Mouse (Mus musculus) testis, adult 2 months (tissue): ENCODE measurements around the gene Wfdc3. TPM values are rescaled to one million over a fixed set of nuclear protein-coding genes. Genes with fewer than 3 reads are reported as not detected.

Experiments
- H3K27ac ChIP-seq: fragments of 200-500 bp; 2 replicates; pipeline ENCODE4 v1.5.1; 2012; ENCODE audit warnings: low read depth, low read length; ENCODE audit not compliant: control insufficient read depth, insufficient read depth
- H3K27me3 ChIP-seq: fragments of 200-500 bp; 2 replicates; pipeline ENCODE4 v1.6.1; 2012; ENCODE audit warnings: mild to moderate bottlenecking, low read length, moderate library complexity; ENCODE audit not compliant: control insufficient read depth, insufficient read depth
- H3K36me3 ChIP-seq: fragments of 200-500 bp; 2 replicates; pipeline ENCODE4 v1.6.1; 2012; ENCODE audit warnings: mild to moderate bottlenecking, low read length; ENCODE audit not compliant: control insufficient read depth, insufficient read depth
- H3K4me1 ChIP-seq: fragments of 200-500 bp; 2 replicates; pipeline ENCODE4 v1.6.1; 2012; ENCODE audit warnings: low read length; ENCODE audit not compliant: control insufficient read depth, insufficient read depth
- H3K4me3 ChIP-seq: fragments of 200-500 bp; 2 replicates; pipeline ENCODE4 v1.5.1; 2012; ENCODE audit warnings: low read depth, mild to moderate bottlenecking, low read length, moderate library complexity, mixed read lengths; ENCODE audit not compliant: control insufficient read depth
- CTCF ChIP-seq: fragments of 200-500 bp; IDR thresholded peaks from 2 replicates; pipeline ENCODE4 v1.5.1; 2012; ENCODE audit warnings: low read depth, mild to moderate bottlenecking, inconsistent platforms, low read length, moderate library complexity; ENCODE audit not compliant: control insufficient read depth, insufficient read depth, insufficient replicate concordance
- POLR2A ChIP-seq: fragments of 200-500 bp; IDR thresholded peaks from 2 replicates; pipeline ENCODE4 v1.6.1; 2012; ENCODE audit warnings: low read depth, mild to moderate bottlenecking, inconsistent platforms, low read length, moderate library complexity; ENCODE audit not compliant: control insufficient read depth
- polyA plus RNA-seq: library from polyadenylated mRNA; depleted of rRNA; stranded (reverse); fragments of >200 nt; gene quantifications from 2 replicates; pipeline ENCODE4 v1.2.3, GENCODE M21; 2012

Gene Wfdc3
- polyA plus RNA-seq, 1 experiment: 120 TPM

DNA sequence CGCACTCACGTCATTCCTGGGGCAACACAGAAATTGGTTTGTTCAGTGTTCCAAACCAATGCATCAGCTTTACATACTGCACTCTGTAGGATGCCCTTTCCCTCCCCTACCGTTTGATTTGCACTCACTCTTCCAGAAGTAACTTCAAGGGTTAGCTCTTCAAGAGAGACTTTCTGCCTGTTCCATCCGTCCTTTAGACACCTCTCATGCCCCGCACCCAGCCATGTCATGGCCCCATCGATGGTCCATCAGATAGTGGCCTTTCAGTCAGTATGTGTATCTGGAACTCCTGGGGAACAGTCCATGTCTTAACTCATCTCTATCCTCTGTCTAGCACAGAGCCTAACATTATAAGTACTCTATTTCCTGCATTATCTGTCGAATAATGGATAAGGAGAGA, 16.9 kb upstream of the Wfdc3 start:
- TF ChIP-seq CTCF (no peak), POLR2A (no peak)
- Histone ChIP-seq H3K27ac (no peak overlapping the region), H3K36me3 (peaks cover 1% of the 10 kb centered on the region), H3K27me3 (no peaks in the 10 kb centered on the region), H3K4me3 (no peak overlapping the region), H3K4me1 (no peaks in the 10 kb centered on the region)

DNA sequence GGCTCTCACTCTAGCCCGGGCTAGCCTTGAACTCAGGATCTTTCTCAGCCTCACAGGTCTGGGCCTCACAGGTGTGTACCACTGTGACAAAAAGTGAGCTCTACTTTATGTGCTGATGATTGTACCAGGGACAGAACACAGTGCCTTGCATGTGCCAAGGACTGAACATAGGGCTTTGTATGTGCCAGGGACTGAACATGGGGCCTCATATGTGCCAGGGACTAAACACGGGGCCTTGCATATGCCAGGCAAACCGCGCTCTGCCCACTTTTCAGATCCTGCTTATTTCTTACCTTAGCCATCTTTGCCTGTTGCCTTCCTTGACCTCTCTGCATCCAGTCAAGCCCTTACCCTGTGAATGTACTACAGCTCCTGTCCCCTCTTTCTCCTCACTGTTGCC, 16.2 kb upstream of the Wfdc3 start:
- no peak overlapping the region for H3K4me3 ChIP-seq
- H3K36me3 ChIP-seq: peaks cover 1% of the 10 kb centered on the region
- H3K27ac ChIP-seq: no peak overlapping the region
- no peaks in the 10 kb centered on the region for H3K4me1 ChIP-seq
- TF ChIP-seq CTCF (no peak), POLR2A (no peak)
- H3K27me3 ChIP-seq: no peaks in the 10 kb centered on the region

DNA sequence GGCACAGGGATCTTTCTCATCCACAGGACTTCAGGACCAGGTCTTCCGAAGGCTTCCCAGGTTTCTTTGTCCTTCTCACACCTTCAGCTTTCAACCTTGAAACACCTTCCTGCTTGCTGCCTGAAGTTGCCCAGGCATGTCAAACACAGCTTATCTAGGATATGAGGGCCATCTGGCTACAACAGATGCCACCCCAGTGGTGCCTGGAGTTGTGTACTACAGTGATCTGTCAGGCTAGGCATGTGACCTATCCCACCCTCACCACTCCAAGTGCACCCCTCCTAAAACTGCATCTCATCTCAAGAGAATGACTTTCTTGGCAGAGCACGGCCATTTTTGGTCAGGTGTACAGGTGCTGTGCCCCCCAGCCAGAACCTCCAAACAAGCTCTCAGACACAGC, 15.8 kb upstream of the Wfdc3 start:
- no peaks in the 10 kb centered on the region; the same call in none of the 2 replicates for H3K36me3 ChIP-seq
- H3K27me3 ChIP-seq: no peaks in the 10 kb centered on the region
- H3K27ac ChIP-seq: no peak overlapping the region
- H3K4me3 ChIP-seq: no peak overlapping the region
- no peaks in the 10 kb centered on the region for H3K4me1 ChIP-seq
- TF ChIP-seq CTCF (no peak), POLR2A (no peak)

DNA sequence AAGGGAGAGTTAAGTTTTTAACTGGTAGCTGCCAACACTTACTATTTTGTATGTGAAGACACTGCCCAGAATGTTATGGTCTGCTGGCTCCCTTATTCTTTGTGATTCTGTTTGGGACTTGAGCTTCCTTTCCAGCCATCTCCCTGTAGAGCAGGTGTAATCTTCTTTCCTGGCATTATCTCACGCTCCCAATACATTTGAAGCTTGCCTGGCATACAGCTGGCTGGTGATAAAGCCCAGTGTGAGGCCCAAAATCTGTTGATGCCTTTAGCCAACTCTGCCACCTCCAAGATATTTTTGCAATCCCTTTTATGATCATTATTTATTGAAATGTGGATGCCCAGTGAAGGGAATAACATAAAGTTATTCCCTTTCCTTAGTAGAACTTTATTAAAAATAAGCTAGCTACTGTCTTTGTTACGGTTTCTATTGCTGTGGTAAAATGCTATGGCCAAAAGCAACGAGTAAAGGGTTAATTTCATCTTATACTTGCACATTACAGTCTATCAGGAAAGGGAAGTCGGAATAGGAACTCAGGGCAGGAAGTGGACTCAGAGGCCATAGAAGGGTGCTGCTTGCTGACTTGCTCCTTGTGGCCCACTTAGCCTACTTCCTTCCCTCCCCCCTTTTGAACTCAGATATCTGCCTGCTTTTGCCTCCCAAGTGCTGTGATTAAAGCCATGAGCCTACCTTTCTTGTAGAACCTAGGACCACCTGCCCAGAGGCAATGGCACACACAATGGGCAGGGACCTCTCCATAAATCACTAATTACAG, 14.5 kb upstream of the Wfdc3 start:
- no peak overlapping the region for H3K27ac ChIP-seq
- no peaks in the 10 kb centered on the region for H3K27me3 ChIP-seq
- H3K4me1 ChIP-seq: no peaks in the 10 kb centered on the region
- TF ChIP-seq CTCF (no peak), POLR2A (no peak)
- no peaks in the 10 kb centered on the region; the same call in none of the 2 replicates for H3K36me3 ChIP-seq
- no peak overlapping the region for H3K4me3 ChIP-seq

DNA sequence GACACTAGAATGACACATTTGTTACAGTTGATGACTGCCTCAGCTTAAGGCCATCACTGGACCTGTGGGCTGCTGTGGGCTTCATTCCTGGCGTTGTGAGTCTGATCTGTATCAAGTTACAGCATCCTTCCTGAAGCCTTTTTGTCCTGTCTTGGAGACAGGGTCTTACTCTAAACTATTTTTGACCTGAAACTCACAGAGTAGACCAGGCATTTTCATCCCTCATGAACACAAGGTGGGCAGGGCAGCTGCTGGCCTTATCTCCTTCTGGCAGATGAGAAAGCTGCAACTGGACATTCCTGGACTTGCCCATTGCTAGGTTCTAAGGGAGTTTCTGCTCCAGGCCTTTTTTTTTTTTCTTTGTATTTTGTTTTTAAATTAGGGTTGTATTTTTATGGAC, 13.0 kb upstream of the Wfdc3 start:
- Histone ChIP-seq H3K27me3 (no peaks in the 10 kb centered on the region), H3K27ac (no peak overlapping the region), H3K4me3 (no peak overlapping the region), H3K36me3 (no peaks in the 10 kb centered on the region; the same call in none of the 2 replicates), H3K4me1 (no peaks in the 10 kb centered on the region)
- no peak for TF ChIP-seq POLR2A
- no peak for TF ChIP-seq CTCF

DNA sequence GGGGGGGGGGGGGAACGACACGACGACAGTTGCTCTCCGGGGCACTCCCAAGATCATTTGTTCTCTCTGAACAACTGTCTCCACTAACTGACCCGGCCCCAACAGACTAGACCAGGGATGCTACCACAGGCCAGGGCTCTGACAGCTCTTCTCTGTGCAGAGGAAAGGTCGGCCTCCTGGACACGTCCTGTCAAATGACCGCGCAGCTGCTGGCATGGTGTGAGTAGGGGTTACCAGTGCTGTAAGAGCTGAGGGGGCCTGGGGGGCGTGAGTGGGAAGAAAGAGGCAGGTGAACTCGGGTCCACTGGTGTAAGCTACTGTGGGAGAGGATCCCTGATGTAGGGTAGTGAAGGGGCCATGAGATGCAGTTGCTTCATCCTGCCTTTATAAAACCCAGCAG, 12.1 kb upstream of the Wfdc3 start:
- H3K27ac ChIP-seq: no peak overlapping the region
- H3K4me1 ChIP-seq: no peaks in the 10 kb centered on the region
- no peak for TF ChIP-seq CTCF
- H3K27me3 ChIP-seq: no peaks in the 10 kb centered on the region
- H3K4me3 ChIP-seq: no peak overlapping the region
- H3K36me3 ChIP-seq: no peaks in the 10 kb centered on the region; the same call in none of the 2 replicates

DNA sequence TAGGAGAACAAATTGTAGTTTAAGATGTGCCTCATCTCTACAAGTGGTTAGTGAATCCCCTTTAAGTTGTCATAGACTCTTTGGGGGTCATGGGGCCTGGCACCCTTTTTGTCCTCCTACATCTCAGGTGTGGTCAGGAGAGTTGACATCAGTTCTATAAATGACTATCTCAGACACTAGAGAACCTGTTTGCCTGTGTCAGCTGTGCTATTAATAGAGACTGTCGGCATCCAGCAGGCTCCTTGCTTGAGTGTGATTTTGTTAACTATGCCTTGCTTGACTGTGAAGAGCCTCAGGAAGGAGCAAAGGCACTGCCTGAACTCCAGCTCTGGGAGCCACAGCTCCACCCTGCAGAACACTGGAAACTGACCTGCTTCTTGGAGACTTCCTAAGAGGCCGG, 9.1 kb upstream of the Wfdc3 start:
- no peak for TF ChIP-seq CTCF
- Histone ChIP-seq H3K4me3 (no peak overlapping the region), H3K27ac (no peak overlapping the region), H3K27me3 (no peaks in the 10 kb centered on the region), H3K36me3 (no peaks in the 10 kb centered on the region; the same call in none of the 2 replicates), H3K4me1 (no peaks in the 10 kb centered on the region)
